Mouse (Mus musculus): ENCODE results near the gene Gpsm1.

- no peak for TF ChIP-seq POLR2A (IDR thresholded peaks at IDR 0.05; ENCODE audit: control insufficient read depth, extremely low read depth, insufficient read depth, low read length, poor library complexity)
- no peak for TF ChIP-seq CTCF (IDR thresholded peaks at IDR 0.05; ENCODE audit: borderline replicate concordance, control insufficient read depth, extremely low read depth, insufficient read depth, low read length, poor library complexity)
Measured at GRCm38 (mm10) chr2:26330702-26331101, 15.4 kb downstream of the Gpsm1 start.

All from thymus, adult 2 months (tissue).